Comparison of ENCODE assay signal across 23 mouse cellular contexts in genomic region chr2:127505196-127505595, GRCm38 (mm10). TPM values are rescaled to one million over a fixed set of nuclear protein-coding genes. Genes with fewer than 3 reads are reported as not detected.
DNase-seq lines count a peak whose midpoint lies in the region; ATAC-seq and TF ChIP-seq lines count a peak whose summit lies in the region.
"Had no signal": no experiment of that assay in that cellular context is flagged by ENCODE, and none has a peak within 500 bp of the region (broad histone marks: within the 10 kb centered on the region; RNA-seq: fewer than 3 reads in every experiment).

No protein-coding gene starts in this region.

- TF ChIP-seq CTCF in midbrain, postnatal 0 days (IDR thresholded peaks at IDR 0.05) = no peak

- peaks cover 13% of the 10 kb centered on the region; the same call in 1 of the 2 replicates for H3K4me1 ChIP-seq in embryonic facial prominence, embryonic 13.5 days
- peaks cover 17% of the 10 kb centered on the region for H3K4me1 ChIP-seq in embryonic facial prominence, embryonic 10.5 days
- no peaks in the 10 kb centered on the region for H3K4me1 ChIP-seq in midbrain, embryonic 11.5 days (ENCODE audit: control insufficient read depth, insufficient read depth, low read length)
- H3K4me1 ChIP-seq in midbrain, postnatal 0 days (ENCODE audit: insufficient read depth, low read length) = 0 out of 2 replicates have a peak, but pooled peaks cover 3% of the 10 kb centered on the region
- H3K4me1 ChIP-seq: heart, embryonic 10.5 days; limb, embryonic 12.5 days had no signal

- DNase-seq in embryonic facial prominence, embryonic 10.5 days (ENCODE audit: low spot score) = no peak
- peak; percentile 37 for DNase-seq in midbrain, embryonic 11.5 days (ENCODE audit: low spot score, missing footprints)
- DNase-seq in midbrain, postnatal 0 days (ENCODE audit: low spot score) = no peak
- no peak for DNase-seq in right cerebral cortex, adult 2 months (ENCODE audit: low spot score in 2 of 2)
- DNase-seq: adrenal gland, postnatal 10 days; gastrocnemius, postnatal 36 days; kidney, adult 9 months; kidney, postnatal 36 days; lung, postnatal 10 days; thymus, postnatal 14 days had no signal

- H3K27me3 ChIP-seq in embryonic facial prominence, embryonic 13.5 days = peaks cover 6% of the 10 kb centered on the region
- H3K27me3 ChIP-seq in embryonic facial prominence, embryonic 10.5 days (replicated peaks; ENCODE audit: low read depth, poor library complexity, severe bottlenecking) = peaks cover 30% of the 10 kb centered on the region; the same call in 1 of the 2 replicates
- no peaks in the 10 kb centered on the region; the same call in 1 of the 2 replicates for H3K27me3 ChIP-seq in midbrain, embryonic 11.5 days (ENCODE audit: control insufficient read depth, insufficient read depth, low read length)
- no peaks in the 10 kb centered on the region for H3K27me3 ChIP-seq in midbrain, postnatal 0 days (ENCODE audit: insufficient read depth, low read length)

- no peak overlapping the region for H3K4me3 ChIP-seq in embryonic facial prominence, embryonic 13.5 days
- no peak overlapping the region for H3K4me3 ChIP-seq in embryonic facial prominence, embryonic 10.5 days
- H3K4me3 ChIP-seq in midbrain, embryonic 11.5 days (ENCODE audit: low read depth, low read length) = no peak overlapping the region
- no peak overlapping the region for H3K4me3 ChIP-seq in midbrain, postnatal 0 days (ENCODE audit: low read depth, low read length)
- H3K4me3 ChIP-seq: heart, embryonic 10.5 days; limb, embryonic 12.5 days; megakaryocyte, embryonic 14.5 days; neural tube, embryonic 12.5 days had no signal

- H3K27ac ChIP-seq in embryonic facial prominence, embryonic 13.5 days = peak overlapping the region; percentile 73; the same call in 1 of the 2 replicates
- no peak overlapping the region for H3K27ac ChIP-seq in embryonic facial prominence, embryonic 10.5 days (replicated peaks)
- H3K27ac ChIP-seq in midbrain, embryonic 11.5 days (ENCODE audit: low read depth, low read length) = no peak overlapping the region
- H3K27ac ChIP-seq in midbrain, postnatal 0 days (ENCODE audit: low read depth, low read length) = no peak overlapping the region
- H3K27ac ChIP-seq: heart, embryonic 10.5 days; hindbrain, embryonic 14.5 days; limb, embryonic 12.5 days; liver, embryonic 14.5 days; neural tube, embryonic 12.5 days had no signal

- no peak overlapping the region for H3K4me2 ChIP-seq in embryonic facial prominence, embryonic 13.5 days
- no peak overlapping the region for H3K4me2 ChIP-seq in midbrain, embryonic 11.5 days
- H3K4me2 ChIP-seq in midbrain, postnatal 0 days (ENCODE audit: low read depth, low read length, poor library complexity, severe bottlenecking) = no peak overlapping the region
- H3K4me2 ChIP-seq: hindbrain, embryonic 14.5 days; limb, embryonic 12.5 days; neural tube, embryonic 12.5 days had no signal

- H3K9ac ChIP-seq in embryonic facial prominence, embryonic 13.5 days = no peak overlapping the region
- no peak overlapping the region for H3K9ac ChIP-seq in midbrain, embryonic 11.5 days (ENCODE audit: low read length)
- H3K9ac ChIP-seq in midbrain, postnatal 0 days (replicated peaks; ENCODE audit: low read length, poor library complexity, severe bottlenecking) = no peak overlapping the region
- H3K9ac ChIP-seq: hindbrain, embryonic 14.5 days; limb, embryonic 12.5 days; liver, embryonic 14.5 days; neural tube, embryonic 12.5 days had no signal

- no peak for ATAC-seq in embryonic facial prominence, embryonic 13.5 days (ENCODE audit: insufficient number of reproducible peaks, insufficient read depth, low FRiP score, low TSS enrichment, low read depth)
- ATAC-seq in midbrain, embryonic 11.5 days (ENCODE audit: low FRiP score) = no peak
- ATAC-seq in midbrain, postnatal 0 days (ENCODE audit: low FRiP score) = no peak
- ATAC-seq in megakaryocyte progenitor cell, adult 5-6 weeks (replicated peaks; ENCODE audit: poor library complexity) = peak; percentile 34
- ATAC-seq in megakaryocyte-erythroid progenitor cell, adult 5-6 weeks (replicated peaks; ENCODE audit: low FRiP score, low TSS enrichment, poor library complexity, severe bottlenecking) = no peak
- ATAC-seq: CD4-positive, CD25-positive, alpha-beta regulatory T cell, adult 4 months; forebrain, embryonic 16.5 days; midbrain, embryonic 16.5 days; Patski had no signal

- WGBS in embryonic facial prominence, embryonic 13.5 days = 74% methylated on average over 4 of the region's 4 CpGs
- WGBS in embryonic facial prominence, embryonic 10.5 days = 73% methylated on average over 4 of the region's 4 CpGs
- WGBS in midbrain, embryonic 11.5 days = 65% methylated on average over 4 of the region's 4 CpGs
- 84% methylated on average over 4 of the region's 4 CpGs for WGBS in midbrain, postnatal 0 days

- no peaks in the 10 kb centered on the region for H3K36me3 ChIP-seq in embryonic facial prominence, embryonic 13.5 days
- H3K36me3 ChIP-seq in embryonic facial prominence, embryonic 10.5 days (replicated peaks) = no peaks in the 10 kb centered on the region
- H3K36me3 ChIP-seq in midbrain, embryonic 11.5 days (ENCODE audit: control insufficient read depth, insufficient read depth, low read length) = no peaks in the 10 kb centered on the region
- 0 out of 2 replicates have a peak, but pooled peaks cover 10% of the 10 kb centered on the region for H3K36me3 ChIP-seq in midbrain, postnatal 0 days (ENCODE audit: insufficient read depth, low read length)
- H3K36me3 ChIP-seq: heart, embryonic 10.5 days; limb, embryonic 12.5 days; neural tube, embryonic 12.5 days had no signal

- H3K9me3 ChIP-seq in embryonic facial prominence, embryonic 13.5 days = no peaks in the 10 kb centered on the region
- H3K9me3 ChIP-seq in embryonic facial prominence, embryonic 10.5 days = no peaks in the 10 kb centered on the region
- H3K9me3 ChIP-seq in midbrain, embryonic 11.5 days (ENCODE audit: control insufficient read depth, low read length) = no peaks in the 10 kb centered on the region
- H3K9me3 ChIP-seq in midbrain, postnatal 0 days (ENCODE audit: low read length) = no peaks in the 10 kb centered on the region
- H3K9me3 ChIP-seq: heart, embryonic 10.5 days; limb, embryonic 12.5 days; megakaryocyte, embryonic 14.5 days; neural tube, embryonic 12.5 days had no signal

RNA-seq across cellular contexts. Expression of gene Kcnip3, which starts 16.7 kb away (rescaled TPM):
- polyA plus RNA-seq in embryonic facial prominence, embryonic 13.5 days (2015; fragmentation: Nextera tagmentation; extraction: Ambion mirVana) = 2.4 and 3.0 TPM in 2 replicates
- 1.8 TPM in 2 replicates for polyA plus RNA-seq in embryonic facial prominence, embryonic 10.5 days (2016; fragmentation: Nextera tagmentation; extraction: Ambion mirVana)
- polyA plus RNA-seq in midbrain, embryonic 11.5 days (2014; fragmentation: Nextera tagmentation; extraction: Ambion mirVana) = 3.9 and 4.4 TPM in 2 replicates
- 24.6 and 33.2 TPM in 2 replicates for total RNA-seq in midbrain, postnatal 0 days (2014; rRNA removed)
- 14.2 and 17.1 TPM in 2 replicates for polyA plus RNA-seq in midbrain, postnatal 0 days (2015; fragmentation: Nextera tagmentation; extraction: Ambion mirVana)
- total RNA-seq in megakaryocyte progenitor cell, adult 5-6 weeks (2015) = 32.3 and 37.5 TPM in 2 replicates
- 15.8 and 22.2 TPM in 2 replicates for total RNA-seq in megakaryocyte progenitor cell, adult 5-6 weeks (2017)
- total RNA-seq in megakaryocyte-erythroid progenitor cell, adult 5-6 weeks (2014; fragmentation: Nextera tagmentation) = not detected in 2 replicates
- total RNA-seq in megakaryocyte-erythroid progenitor cell, adult 5-6 weeks (2017) = 0.15 TPM in 1 of 2 replicates, not detected in the other
- polyA plus RNA-seq: CD4-positive, CD25-positive, alpha-beta regulatory T cell, adult 4 months had no signal

RNA-seq across cellular contexts. Expression of gene Prom2, which starts 36.1 kb away (rescaled TPM):
- 2.9 and 3.0 TPM in 2 replicates for polyA plus RNA-seq in embryonic facial prominence, embryonic 13.5 days (2015; fragmentation: Nextera tagmentation; extraction: Ambion mirVana)
- polyA plus RNA-seq in embryonic facial prominence, embryonic 10.5 days (2016; fragmentation: Nextera tagmentation; extraction: Ambion mirVana) = 3.0 and 3.3 TPM in 2 replicates
- 0.32 TPM in 1 of 2 replicates, not detected in the other for polyA plus RNA-seq in midbrain, embryonic 11.5 days (2014; fragmentation: Nextera tagmentation; extraction: Ambion mirVana)
- total RNA-seq in midbrain, postnatal 0 days (2014; rRNA removed) = 0.44 TPM in 1 of 2 replicates, not detected in the other
- 0.06 and 0.09 TPM in 2 replicates for polyA plus RNA-seq in midbrain, postnatal 0 days (2015; fragmentation: Nextera tagmentation; extraction: Ambion mirVana)
- total RNA-seq in megakaryocyte progenitor cell, adult 5-6 weeks (2015) = not detected in 2 replicates
- total RNA-seq in megakaryocyte progenitor cell, adult 5-6 weeks (2017) = not detected in 2 replicates
- not detected in 2 replicates for total RNA-seq in megakaryocyte-erythroid progenitor cell, adult 5-6 weeks (2014; fragmentation: Nextera tagmentation)
- total RNA-seq in megakaryocyte-erythroid progenitor cell, adult 5-6 weeks (2017) = not detected in 2 replicates
- total RNA-seq: gastrocnemius, postnatal 36 days had no signal
- polyA plus RNA-seq: CD4-positive, CD25-positive, alpha-beta regulatory T cell, adult 4 months; forebrain, embryonic 16.5 days; liver, embryonic 14.5 days; Patski had no signal
